Mouse (Mus musculus) small intestine, adult 2 months (tissue): ENCODE data around the gene Lsm11.

ENCODE experiments used
- CTCF ChIP-seq: fragments of 200-500 bp; IDR thresholded peaks from 2 replicates; pipeline ENCODE4 v1.5.1; 2012; ENCODE audit warnings: low read depth, mild to moderate bottlenecking, control low read depth, inconsistent platforms, low read length, moderate library complexity, mixed read lengths; ENCODE audit not compliant: insufficient replicate concordance, insufficient read length; ENCODE audit errors: extremely low read depth
- POLR2A ChIP-seq: fragments of 200-500 bp; IDR thresholded peaks from 2 replicates; pipeline ENCODE4 v1.6.1; 2012; ENCODE audit warnings: low read depth, mild to moderate bottlenecking, control low read depth, inconsistent platforms, low read length, moderate library complexity

DNA sequence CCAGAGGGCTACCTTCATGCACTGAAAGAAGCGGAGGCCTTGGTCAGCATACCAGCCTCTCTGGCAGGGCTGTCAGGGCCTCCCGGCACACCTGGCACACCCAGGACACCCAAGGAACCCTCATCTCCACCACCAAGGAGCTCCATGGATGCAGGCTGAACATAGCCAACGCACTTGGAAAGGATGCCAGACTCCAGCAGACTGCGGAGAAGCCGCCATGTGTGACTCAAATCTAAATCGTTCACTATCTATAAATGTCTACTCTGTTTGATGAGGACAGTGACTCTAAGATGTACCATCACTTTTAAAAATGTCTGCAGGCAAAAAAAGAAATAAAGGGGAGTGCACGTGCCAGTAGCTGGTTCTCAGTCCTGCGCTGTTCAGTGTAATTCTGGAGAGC, 7.3 kb downstream of the Lsm11 start:
- TF ChIP-seq CTCF (no peak), POLR2A (no peak)
